Mouse (Mus musculus) forebrain, embryonic 12.5 days (tissue): ENCODE measurements at regions not wholly inside any gene's neighbourhood (a gene's known extent, or its start where the extent isn't known, plus 50 kb on each side); places are given as distances from the start of the nearest gene placed in this dataset.
A peak's percentile ranks its signal among the peaks of the same experiment; 100 is the strongest.

ENCODE experiments used
- ATAC-seq: fragments of 200-750 bp; cut with Nextera tagmentation; 2 replicates; pipeline ENCODE4 v1.8.0; 2017; ENCODE audit warnings: moderate TSS enrichment; ENCODE audit not compliant: low FRiP score
- H3K27ac ChIP-seq: fragments of 300-500 bp; sonication (generic); 2 replicates; pipeline ENCODE4 v1.5.1; 2016; ENCODE audit warnings: mild to moderate bottlenecking
- H3K27me3 ChIP-seq: fragments of 300-500 bp; sonication (generic); 2 replicates; pipeline ENCODE4 v1.6.1; 2016; ENCODE audit warnings: mild to moderate bottlenecking
- H3K36me3 ChIP-seq: fragments of 300-500 bp; sonication (generic); replicated peaks from 2 replicates; pipeline ENCODE4 v1.6.1; 2016; ENCODE audit warnings: mild to moderate bottlenecking
- H3K4me1 ChIP-seq: fragments of 300-500 bp; sonication (generic); 2 replicates; pipeline ENCODE4 v1.6.1; 2016
- H3K4me2 ChIP-seq: fragments of 300-500 bp; sonication (generic); 2 replicates; pipeline ENCODE4 v1.6.1; 2016; ENCODE audit warnings: mild to moderate bottlenecking, moderate library complexity
- H3K4me3 ChIP-seq: fragments of 300-500 bp; sonication (generic); replicated peaks from 2 replicates; pipeline ENCODE4 v1.5.1; 2016; ENCODE audit warnings: mild to moderate bottlenecking
- H3K9ac ChIP-seq: fragments of 300-500 bp; sonication (generic); 2 replicates; pipeline ENCODE4 v1.6.1; 2016; ENCODE audit warnings: mild to moderate bottlenecking
- H3K9me3 ChIP-seq: fragments of 300-500 bp; sonication (generic); 2 replicates; pipeline ENCODE4 v1.6.1; 2016
- WGBS: fragments of 180-500 bp; shearing (Covaris S2); methylation state at CpG from one replicate; pipeline ENCODE4 v1.1.7; 2016; 5-methylcytosine and 5-hydroxymethylcytosine counted together

DNA sequence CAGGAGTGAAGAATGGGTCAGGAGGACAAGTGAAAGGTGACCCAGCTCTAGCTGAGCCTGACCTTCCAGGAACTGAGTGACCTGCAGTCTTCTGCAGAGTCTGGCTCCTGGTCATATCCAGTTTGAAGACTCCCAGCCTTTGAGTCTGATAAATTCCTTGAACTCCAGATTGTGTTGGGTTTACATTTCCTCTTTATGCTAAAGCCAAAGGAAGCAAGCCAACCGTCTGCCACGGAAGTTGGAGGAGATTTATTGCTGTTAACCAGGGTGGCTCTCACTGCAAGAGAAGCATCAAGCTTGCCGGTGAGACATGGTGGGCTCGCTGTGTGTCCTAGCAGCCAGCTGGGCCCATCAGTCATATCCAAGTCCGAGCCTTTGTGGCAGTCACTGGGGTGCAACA is 276.4 kb downstream of the Cbln1 start:
- no peak overlapping the region for H3K27ac ChIP-seq
- H3K4me3 ChIP-seq = no peak overlapping the region
- H3K9me3 ChIP-seq = no peaks in the 10 kb centered on the region
- no peak overlapping the region for H3K4me2 ChIP-seq
- H3K36me3 ChIP-seq = no peaks in the 10 kb centered on the region
- H3K9ac ChIP-seq = no peak overlapping the region
- peaks cover 24% of the 10 kb centered on the region for H3K4me1 ChIP-seq
- H3K27me3 ChIP-seq = peaks cover 12% of the 10 kb centered on the region
- no peak for ATAC-seq
- WGBS = 90% methylated on average over 5 of the region's 5 CpGs

- WGBS = 67% methylated on average over 13 of the region's 13 CpGs
- H3K4me3 ChIP-seq = no peak overlapping the region
- H3K36me3 ChIP-seq = no peaks in the 10 kb centered on the region
- H3K9ac ChIP-seq = no peak overlapping the region
- H3K27me3 ChIP-seq = no peaks in the 10 kb centered on the region
- no peaks in the 10 kb centered on the region for H3K4me1 ChIP-seq
- H3K27ac ChIP-seq = no peak overlapping the region
- H3K4me2 ChIP-seq = no peak overlapping the region
- no peaks in the 10 kb centered on the region for H3K9me3 ChIP-seq
- ATAC-seq = no peak
These were observed 282.5 kb downstream of the Cbln1 start for GRCm38 (mm10) chr8:87189791-87190385.

GRCm38 (mm10) chr8:87182888-87183287 is 289.5 kb downstream of the Cbln1 start:
- H3K4me1 ChIP-seq = no peaks in the 10 kb centered on the region
- no peak for ATAC-seq
- H3K27me3 ChIP-seq = no peaks in the 10 kb centered on the region
- H3K27ac ChIP-seq = no peak overlapping the region
- 88% methylated on average over 4 of the region's 4 CpGs for WGBS
- H3K9ac ChIP-seq = no peak overlapping the region
- H3K4me2 ChIP-seq = no peak overlapping the region
- no peaks in the 10 kb centered on the region for H3K9me3 ChIP-seq
- H3K36me3 ChIP-seq = no peaks in the 10 kb centered on the region
- no peak overlapping the region for H3K4me3 ChIP-seq

DNA sequence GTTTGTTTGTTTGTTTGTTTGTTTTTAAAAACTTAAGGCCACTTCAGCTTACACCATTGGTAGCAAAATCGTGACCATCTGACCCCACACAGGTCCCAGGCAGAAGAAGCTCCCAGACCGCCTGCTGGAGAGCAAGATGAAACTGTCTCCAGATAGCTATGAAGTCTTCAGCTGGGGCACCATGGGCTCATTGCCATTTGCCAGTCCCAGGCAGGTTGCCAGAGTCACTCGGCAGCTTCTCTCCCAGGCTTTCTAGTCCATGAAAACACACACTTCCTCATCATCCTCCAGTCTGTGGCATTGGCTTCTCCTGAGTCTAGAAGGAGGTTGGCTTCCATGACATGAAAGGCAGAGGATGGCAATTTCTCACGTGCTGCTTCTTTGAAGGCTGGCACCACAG is 293.5 kb upstream of the N4bp1 start:
- Histone ChIP-seq H3K9me3 (no peaks in the 10 kb centered on the region), H3K4me2 (no peak overlapping the region), H3K27me3 (no peaks in the 10 kb centered on the region), H3K36me3 (no peaks in the 10 kb centered on the region), H3K9ac (no peak overlapping the region), H3K4me3 (no peak overlapping the region), H3K4me1 (no peaks in the 10 kb centered on the region), H3K27ac (no peak overlapping the region)
- ATAC-seq = no peak
- 79% methylated on average over 4 of the region's 4 CpGs for WGBS

DNA sequence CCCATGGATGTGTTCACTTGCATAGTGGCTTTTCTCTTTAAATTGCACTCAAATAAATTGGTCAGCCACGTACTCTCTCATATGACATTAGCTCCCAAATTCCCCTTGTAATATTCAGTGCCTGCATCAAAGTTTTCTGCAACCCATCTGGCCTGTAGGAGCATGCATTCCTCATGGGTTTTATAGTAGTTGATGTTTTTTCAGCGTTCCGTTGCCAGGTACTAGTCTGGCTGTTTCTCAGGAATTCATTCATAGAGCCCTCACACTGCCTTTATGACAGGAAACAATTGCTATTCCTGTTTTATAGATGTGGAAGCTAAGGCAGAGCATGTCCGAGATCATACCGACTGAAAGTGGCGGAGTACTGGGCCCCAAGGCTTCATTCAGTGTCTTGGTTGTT is 292.6 kb upstream of the N4bp1 start:
- H3K4me2 ChIP-seq = no peak overlapping the region
- ATAC-seq = no peak
- no peak overlapping the region for H3K4me3 ChIP-seq
- H3K9me3 ChIP-seq = no peaks in the 10 kb centered on the region
- H3K9ac ChIP-seq = no peak overlapping the region
- H3K27me3 ChIP-seq = no peaks in the 10 kb centered on the region
- 84% methylated on average over 6 of the region's 6 CpGs for WGBS
- H3K4me1 ChIP-seq = no peaks in the 10 kb centered on the region
- H3K27ac ChIP-seq = no peak overlapping the region
- no peaks in the 10 kb centered on the region for H3K36me3 ChIP-seq

- no peaks in the 10 kb centered on the region for H3K4me1 ChIP-seq
- ATAC-seq = no peak
- no peak overlapping the region for H3K27ac ChIP-seq
- no peaks in the 10 kb centered on the region for H3K27me3 ChIP-seq
- H3K9ac ChIP-seq = no peak overlapping the region
- no peaks in the 10 kb centered on the region for H3K36me3 ChIP-seq
- no peak overlapping the region for H3K4me3 ChIP-seq
- no peak overlapping the region for H3K4me2 ChIP-seq
- H3K9me3 ChIP-seq = no peaks in the 10 kb centered on the region
These were observed 290.0 kb upstream of the N4bp1 start for GRCm38 (mm10) chr8:87175097-87175496.

GRCm38 (mm10) chr8:87173720-87174119 is 288.7 kb upstream of the N4bp1 start:
- Histone ChIP-seq H3K27me3 (no peaks in the 10 kb centered on the region), H3K9ac (no peak overlapping the region), H3K4me1 (no peaks in the 10 kb centered on the region), H3K4me3 (no peak overlapping the region), H3K36me3 (no peaks in the 10 kb centered on the region), H3K9me3 (no peaks in the 10 kb centered on the region), H3K27ac (no peak overlapping the region), H3K4me2 (no peak overlapping the region)
- no peak for ATAC-seq

- WGBS = 81% methylated on average over 1 of the region's 1 CpGs
- Histone ChIP-seq H3K4me2 (no peak overlapping the region), H3K9me3 (no peaks in the 10 kb centered on the region), H3K9ac (no peak overlapping the region), H3K27me3 (no peaks in the 10 kb centered on the region), H3K36me3 (no peaks in the 10 kb centered on the region), H3K4me3 (no peak overlapping the region), H3K27ac (no peak overlapping the region), H3K4me1 (no peaks in the 10 kb centered on the region)
- ATAC-seq = no peak
These were observed 281.7 kb upstream of the N4bp1 start for GRCm38 (mm10) chr8:87166771-87167170.

- Histone ChIP-seq H3K27me3 (peaks cover 9% of the 10 kb centered on the region; the same call in 1 of the 2 replicates), H3K4me3 (no peak overlapping the region), H3K4me2 (no peak overlapping the region), H3K27ac (no peak overlapping the region), H3K36me3 (no peaks in the 10 kb centered on the region), H3K4me1 (peaks cover 17% of the 10 kb centered on the region), H3K9me3 (no peaks in the 10 kb centered on the region), H3K9ac (no peak overlapping the region)
- WGBS = 73% methylated on average over 2 of the region's 2 CpGs
- no peak for ATAC-seq
These were observed 275.4 kb upstream of the N4bp1 start for GRCm38 (mm10) chr8:87160416-87160815.

DNA sequence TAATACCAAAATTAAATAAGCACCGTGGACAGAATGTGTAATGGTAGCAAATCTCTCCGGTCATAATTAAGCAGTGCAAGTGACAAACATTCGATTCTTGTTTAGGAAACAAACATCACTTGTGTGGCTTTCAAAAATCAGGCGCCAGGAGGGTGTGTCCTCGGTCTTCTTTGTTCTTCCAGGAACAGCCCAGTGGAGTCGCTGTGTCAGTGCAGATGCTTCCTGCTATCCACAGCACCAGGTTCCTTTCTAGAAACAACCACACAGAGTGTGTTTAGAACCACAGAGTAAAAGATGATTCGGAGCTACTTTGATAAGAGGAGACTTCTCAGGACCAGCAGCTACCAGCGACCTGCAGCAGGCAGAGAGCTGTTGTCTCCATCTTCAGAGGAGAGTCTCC is 273.3 kb upstream of the N4bp1 start:
- Histone ChIP-seq H3K27ac (no peak overlapping the region), H3K9ac (no peak overlapping the region), H3K9me3 (no peaks in the 10 kb centered on the region), H3K27me3 (peaks cover 9% of the 10 kb centered on the region; the same call in 1 of the 2 replicates), H3K4me2 (no peak overlapping the region), H3K4me1 (peaks cover 18% of the 10 kb centered on the region), H3K4me3 (no peak overlapping the region), H3K36me3 (no peaks in the 10 kb centered on the region)
- no peak for ATAC-seq
- 42% methylated on average over 8 of the region's 8 CpGs for WGBS

- 82% methylated on average over 10 of the region's 10 CpGs for WGBS
- peaks cover 9% of the 10 kb centered on the region; the same call in 1 of the 2 replicates for H3K27me3 ChIP-seq
- peak; percentile 24; the same call in 1 of the 2 replicates for ATAC-seq
These were observed 270.9 kb upstream of the N4bp1 start for GRCm38 (mm10) chr8:87155819-87156425.

GRCm38 (mm10) chr8:87152068-87152915 is 267.2 kb upstream of the N4bp1 start:
- H3K36me3 ChIP-seq = no peaks in the 10 kb centered on the region
- H3K4me3 ChIP-seq = no peak overlapping the region
- no peak overlapping the region for H3K9ac ChIP-seq
- H3K4me2 ChIP-seq = no peak overlapping the region
- H3K27me3 ChIP-seq = peaks cover 3% of the 10 kb centered on the region; the same call in 1 of the 2 replicates
- no peaks in the 10 kb centered on the region for H3K9me3 ChIP-seq
- WGBS = 5% methylated on average over 8 of the region's 8 CpGs
- H3K4me1 ChIP-seq = peaks cover 17% of the 10 kb centered on the region
- H3K27ac ChIP-seq = peak overlapping the region; percentile 75
- ATAC-seq = peak; percentile 85

More at GRCm38 (mm10) chr8:87155819-87156425, 270.9 kb upstream of the N4bp1 start:
- H3K9ac ChIP-seq = no peak overlapping the region
- H3K4me2 ChIP-seq = no peak overlapping the region
- no peak overlapping the region for H3K4me3 ChIP-seq
- peaks cover 35% of the 10 kb centered on the region for H3K4me1 ChIP-seq
- H3K36me3 ChIP-seq = no peaks in the 10 kb centered on the region
- no peaks in the 10 kb centered on the region for H3K9me3 ChIP-seq
- H3K27ac ChIP-seq = no peak overlapping the region
